Mouse (Mus musculus) testis, postnatal 14 days (tissue): Measurements from ENCODE around the gene Gm21394.
"Not testable (repeated sequence)": the region's sequence is repeated elsewhere in the genome, so short reads cannot be mapped to it uniquely, and the experiment has no call there.

ENCODE experiments used
- DNase-seq: peaks from one replicate; pipeline ENCODE4 v3.0.0; 2021; ENCODE audit warnings: low spot score

The Gm21394 gene

DNA sequence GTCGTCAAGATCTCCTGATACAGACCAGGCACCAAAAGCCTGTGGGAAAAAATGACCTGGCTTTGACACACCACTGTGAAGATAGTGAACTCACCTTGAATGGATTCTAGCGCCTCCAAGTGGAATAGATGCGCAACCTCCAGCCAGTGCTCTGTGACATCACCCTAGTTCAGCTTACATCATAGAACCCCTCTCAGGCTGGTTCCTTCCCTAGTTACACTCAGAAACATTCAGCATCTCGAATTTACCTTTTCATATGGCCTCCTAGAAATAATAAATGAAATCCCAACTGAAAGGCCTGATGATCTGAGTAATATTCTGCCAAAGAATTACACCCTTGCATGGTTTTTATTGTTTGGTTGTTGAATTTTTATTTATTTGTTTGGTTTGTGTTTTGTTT, at the start of gene Gm21394:
TSS of gene Gm21394 (minus strand) at position 101 of the 400 bp plus-strand sequence.
- not testable (repeated sequence) for DNase-seq
